Mouse (Mus musculus): ENCODE measurements around the gene Npr1.

Npr1 gene

DNA sequence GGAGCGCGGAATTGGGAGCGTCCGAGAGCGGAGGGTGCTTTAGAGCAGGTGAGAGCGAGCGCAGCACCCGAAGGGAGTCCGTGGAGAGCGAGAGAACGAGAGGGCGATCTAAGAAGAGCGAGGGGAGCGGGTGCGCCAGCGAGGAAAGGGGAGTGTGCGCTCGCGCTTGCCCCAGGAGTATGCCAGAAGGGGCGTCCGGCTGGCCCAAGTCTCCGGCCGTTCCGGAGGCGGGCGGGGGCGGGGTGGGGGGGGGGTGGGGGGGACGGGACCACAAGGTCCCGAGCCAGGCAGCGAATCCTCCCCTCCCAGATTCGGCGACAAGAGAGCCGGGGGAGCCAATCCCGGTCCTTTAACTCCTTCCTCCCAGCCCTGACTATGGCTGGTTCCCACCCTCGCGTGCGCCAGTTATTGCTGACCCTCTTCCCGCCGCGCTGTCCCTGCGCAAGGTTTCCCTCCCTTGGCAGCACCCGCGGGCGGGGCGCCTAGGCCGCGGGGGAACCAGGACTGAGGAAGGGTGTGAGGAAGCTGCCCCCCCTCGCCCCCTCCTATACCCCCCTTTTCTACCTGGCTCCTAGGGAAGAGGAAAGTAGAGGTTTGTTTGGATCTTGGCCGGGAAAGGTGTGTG is at the start of gene Npr1:
Gene Npr1 (minus strand): TSS at position 181 of the 625 bp plus-strand sequence.
- CTCF ChIA-PET = no interaction called here

DNA sequence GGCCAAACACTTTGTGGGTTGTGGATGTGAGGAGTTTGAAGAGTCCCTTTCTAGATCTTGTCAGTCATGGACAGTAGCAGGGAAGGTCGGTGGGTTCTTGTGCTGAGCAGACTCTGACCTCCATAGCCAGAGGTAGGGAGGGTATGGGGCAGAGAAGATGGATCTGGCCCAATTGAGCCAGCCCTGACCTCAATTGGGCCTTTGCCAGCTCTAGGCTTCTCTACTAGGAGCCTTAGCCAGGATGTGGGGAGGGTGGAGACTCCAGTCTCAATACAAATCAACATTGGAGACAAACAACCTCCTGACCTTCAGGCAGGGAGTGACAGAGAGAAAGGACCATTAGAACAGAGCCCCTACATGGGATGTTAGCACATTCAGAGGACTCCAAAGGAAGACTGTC is 49.6 kb upstream of the Npr1 start:
- CTCF ChIA-PET = no interaction called here

DNA sequence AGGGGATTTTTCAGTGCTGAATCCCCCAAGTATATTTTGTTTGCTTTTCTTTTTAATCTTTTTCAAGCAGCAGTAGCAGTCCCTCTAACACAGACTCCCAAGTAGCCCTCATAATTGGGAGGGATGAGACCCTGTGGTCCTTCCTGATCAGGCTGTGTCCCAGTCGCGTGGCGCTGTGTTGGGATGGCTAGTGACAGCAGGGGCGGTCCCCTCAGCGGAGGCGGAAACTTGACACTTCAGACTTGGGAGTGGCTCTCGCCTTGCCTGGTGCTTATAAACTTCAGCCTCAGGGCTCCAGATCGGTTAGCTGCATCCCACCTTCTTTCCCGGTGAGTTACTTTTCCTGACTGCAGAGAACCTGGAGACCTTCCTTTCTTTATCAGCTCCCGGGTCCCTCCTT is 49.0 kb upstream of the Npr1 start:
- CTCF ChIA-PET = no interaction called here

DNA sequence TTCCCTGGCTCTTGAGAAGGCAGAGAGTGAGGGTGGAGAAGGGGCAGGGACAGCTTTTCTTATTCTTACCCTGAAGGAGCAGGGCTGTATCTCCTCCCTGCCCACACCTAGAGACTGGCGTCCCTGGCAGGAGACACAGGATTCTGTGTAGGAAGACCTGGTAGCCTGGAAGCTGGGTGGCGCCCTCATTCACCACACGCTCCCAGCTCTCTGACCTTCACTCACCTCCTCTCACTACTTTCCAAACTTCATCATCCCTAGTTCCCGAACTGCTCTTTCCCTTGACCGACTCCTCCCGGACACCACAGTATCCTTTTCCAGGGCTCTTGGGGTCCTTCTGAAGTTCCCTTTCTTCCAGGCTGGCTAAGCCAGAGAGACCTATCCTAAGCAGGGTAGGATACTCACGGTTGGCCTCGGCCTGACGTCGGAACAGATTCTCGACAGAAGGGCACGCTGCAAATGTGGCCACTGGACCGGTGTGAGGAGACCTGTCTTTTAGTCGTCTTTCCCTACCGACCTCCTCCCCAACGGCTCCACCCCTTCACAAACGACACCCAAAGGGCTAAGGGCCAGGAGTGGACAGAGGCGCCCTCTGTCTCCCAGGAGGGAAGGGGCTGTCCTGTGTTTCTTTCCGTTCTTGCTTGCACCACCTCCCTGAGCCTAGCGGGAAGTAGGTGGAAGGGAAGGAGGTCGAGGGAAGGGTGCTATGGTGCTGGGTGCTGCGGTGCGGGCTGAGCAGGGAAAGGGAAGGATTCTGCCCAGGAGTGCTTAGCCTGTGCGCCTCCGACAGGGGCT is 48.3 kb upstream of the Npr1 start, which contains the start of the genes S100a1 and S100a13:
Gene S100a1 (minus strand): TSS at position 597 of the 795 bp plus-strand sequence.
Gene S100a13 (plus strand): TSS at position 640 of the 795 bp plus-strand sequence.
- CTCF ChIA-PET = no interaction called here

DNA sequence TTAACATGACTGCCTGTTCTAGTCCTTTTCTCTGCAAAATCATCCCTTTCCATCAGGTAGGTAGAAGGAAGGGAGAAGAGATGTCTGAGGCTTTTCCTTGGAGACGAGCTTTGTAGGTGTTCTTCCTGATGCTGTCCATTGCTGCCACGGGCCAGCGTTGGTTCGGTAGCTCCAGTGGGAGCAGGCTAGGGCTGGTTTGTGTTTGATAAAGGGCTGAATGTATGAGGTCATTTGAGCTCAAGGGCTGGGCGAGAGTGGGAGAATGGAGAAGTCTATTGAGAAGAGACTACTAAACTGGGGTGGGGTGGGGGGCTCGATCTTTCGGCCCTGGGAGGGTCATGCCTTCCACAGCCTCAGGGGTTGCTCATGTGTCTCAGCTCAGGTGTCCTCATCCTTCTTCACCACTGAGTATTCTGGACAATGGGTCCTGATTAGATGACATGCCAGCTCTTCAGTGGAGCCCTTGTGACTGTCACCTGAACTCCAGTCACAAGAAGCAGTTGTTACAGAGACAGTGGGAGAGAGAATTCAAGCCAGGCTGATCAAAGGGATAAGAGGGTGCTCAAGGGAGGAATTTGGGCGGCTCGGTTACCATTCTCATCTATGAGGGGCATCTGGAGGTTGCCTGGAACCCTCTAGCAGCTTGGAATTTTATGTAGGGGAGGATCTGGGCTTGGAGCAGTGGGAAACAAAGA is 47.4 kb upstream of the Npr1 start:
- CTCF ChIA-PET = no interaction called here

DNA sequence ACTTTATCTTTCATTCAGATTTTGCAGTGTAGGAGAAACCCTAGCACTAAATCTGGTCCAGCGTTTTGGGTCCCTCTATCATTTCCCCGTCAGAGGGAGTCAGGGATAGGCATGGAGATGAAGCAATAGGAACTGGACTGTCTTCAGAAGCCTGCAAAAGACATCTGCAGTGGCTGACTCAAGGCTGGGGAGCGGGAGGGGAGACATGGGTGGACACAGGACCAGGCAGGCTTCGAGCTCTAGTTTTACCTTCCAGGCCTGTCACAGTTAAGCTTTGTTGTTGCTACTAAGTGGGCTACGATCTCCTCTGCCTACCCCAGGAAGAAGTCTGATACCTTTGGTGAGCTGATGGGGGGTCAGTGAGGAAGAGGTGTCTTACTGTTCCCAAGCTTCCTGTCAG is 46.6 kb upstream of the Npr1 start:
- CTCF ChIA-PET = interaction anchor here (0.6 to 1.1 kb wide), 2 partner anchors 100 to 103 kb away, joined by 3 to 4 read pairs; no protein-coding TSS in a partner anchor

DNA sequence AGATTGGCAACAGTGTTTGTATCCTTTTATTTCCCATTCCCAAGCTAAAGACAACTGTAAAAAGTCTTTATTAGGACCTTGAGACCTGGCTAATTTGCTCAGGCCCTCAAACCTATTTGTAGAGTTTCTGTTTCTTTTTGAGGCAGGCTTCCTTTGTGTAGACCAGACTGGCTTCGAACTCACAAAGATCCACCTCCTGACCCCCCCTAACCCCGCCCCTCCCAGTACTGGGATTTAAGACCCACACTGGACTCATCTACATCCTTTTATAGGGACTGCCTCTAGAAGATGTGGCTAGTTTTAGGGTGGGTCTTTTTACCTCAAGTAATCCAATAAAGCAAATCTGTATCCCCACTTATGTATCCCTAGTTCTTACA is 44.1 kb upstream of the Npr1 start:
- CTCF ChIA-PET = no interaction called here

DNA sequence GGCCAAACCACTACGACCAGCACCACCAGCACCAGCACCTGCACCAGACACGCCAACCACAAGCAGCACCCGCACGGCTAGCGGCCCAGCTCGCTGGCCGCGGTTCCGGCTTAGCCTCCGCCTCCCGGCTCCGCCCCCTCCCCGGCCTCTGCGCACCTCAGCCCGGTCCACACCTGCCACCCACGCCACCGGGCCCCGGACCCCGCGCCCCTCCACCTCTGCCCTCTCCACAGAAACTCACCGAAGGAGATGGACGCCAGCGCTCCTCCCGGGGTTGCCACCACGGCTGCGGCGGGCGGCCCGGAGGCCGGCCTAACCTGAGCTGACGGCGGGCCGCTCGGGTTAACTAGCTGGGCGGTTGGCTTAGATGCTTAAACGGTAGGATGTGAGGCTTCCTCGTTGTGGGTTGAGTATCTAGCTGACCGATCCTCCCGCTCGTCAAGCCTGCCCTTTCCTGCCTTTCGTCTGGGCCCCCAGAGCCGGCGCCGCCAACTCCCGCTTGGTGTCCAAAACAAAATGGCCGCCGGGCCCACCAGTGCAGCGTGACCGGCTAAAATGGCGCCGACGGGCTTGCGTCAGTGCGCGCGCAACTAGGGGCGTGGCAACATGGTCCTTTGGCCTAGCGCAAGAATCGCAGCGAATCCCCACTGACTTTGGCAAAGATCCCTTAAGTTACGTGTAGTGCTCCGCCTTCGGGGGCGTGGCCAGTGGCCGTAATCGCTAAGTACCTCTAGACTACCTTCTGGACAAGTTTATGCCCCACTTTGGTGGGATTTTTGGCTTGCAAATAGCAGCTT is 43.5 kb upstream of the Npr1 start, which contains the start of gene Chtop:
Gene Chtop (minus strand): TSS at position 549 of the 797 bp plus-strand sequence.
- CTCF ChIA-PET = no interaction called here

DNA sequence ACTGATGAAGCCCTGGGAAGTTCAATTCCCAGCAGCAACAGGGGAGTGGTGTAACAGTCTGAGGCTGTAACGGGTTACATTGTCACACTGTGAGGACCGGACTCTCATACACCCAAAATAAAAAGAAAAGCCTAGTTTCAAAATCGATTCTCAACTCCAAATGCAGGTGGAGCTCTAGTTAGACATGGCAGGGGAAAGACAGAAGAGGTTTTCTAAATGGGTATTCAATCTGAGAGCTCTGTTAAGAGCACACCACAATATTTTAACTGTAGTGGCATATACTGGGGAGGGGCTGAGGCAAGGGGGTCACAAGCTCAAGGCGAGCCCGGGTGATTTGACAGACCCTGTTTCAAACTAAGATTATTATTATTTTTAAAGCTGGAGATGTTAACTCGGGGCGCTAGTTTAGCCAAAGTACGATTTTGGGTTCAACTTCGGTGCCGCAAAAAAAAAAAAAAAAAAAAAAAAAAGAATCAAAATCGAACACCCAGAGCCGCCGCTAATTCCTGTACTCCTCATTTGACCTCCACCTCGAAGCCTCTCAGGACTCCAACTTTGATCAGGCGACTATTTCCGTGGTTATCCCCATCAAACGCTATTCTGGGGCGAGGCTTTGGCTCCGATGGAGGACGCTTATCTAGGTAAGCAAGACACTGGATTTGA is 42.8 kb upstream of the Npr1 start:
- CTCF ChIA-PET = no interaction called here

DNA sequence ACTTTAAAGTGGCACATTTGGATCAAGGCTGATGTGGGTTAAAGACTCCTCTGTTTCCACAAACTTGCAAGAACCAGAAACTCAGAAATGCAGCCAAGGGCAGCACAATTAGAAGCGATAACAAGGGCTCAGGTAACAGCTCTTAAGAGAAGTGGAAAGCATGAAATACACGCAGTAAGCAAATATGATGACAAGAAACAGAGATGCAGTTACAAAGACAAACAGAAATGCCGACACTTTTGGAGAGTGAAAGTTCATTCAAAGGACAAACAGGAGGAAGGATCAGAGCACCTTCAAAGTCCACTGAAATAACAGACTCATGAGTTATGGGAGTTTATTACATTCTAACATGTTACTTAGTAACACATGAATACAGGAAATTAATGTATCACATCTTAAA is 40.7 kb upstream of the Npr1 start:
- CTCF ChIA-PET = no interaction called here

DNA sequence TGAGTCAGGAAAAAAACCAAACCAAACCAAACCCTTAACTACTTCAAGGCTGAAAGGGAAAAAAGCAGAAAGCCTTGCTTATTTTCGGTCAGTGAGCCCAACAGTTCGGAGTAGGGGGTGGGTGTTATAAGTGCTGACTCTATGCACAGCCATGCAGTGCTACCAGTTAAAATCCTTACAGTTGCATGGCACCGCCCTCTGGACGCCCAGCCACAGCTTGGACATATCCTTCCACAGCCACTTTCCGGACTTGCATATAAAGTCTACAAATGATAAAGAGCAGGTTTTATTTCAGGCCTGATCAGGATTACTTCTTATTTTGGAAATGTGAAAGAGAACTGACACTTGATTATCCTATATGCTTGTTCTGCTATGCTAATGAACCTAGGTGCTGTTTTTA is 39.5 kb upstream of the Npr1 start:
- CTCF ChIA-PET = interaction anchor here (0.9 kb wide), 1 partner anchor 12 kb away, joined by 3 read pairs; no protein-coding TSS in a partner anchor

DNA sequence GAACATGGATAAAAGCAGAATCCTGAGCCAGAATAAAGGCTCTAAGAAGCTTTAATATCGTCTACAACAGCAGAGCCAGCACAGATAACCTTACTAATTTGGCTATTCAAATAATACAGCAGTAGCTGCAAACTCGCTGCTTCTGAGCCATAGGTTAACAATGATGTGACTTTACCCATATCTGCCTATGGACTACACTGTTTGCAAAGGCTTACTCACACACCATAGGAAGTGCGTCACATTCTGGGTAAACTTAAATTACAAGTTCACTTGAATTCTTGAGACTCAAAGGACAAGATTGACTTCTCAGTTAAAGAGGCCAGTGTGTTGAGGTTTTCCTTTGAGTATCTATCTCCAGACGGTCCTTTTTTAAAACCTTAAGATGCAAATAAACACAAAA is 37.8 kb upstream of the Npr1 start:
- CTCF ChIA-PET = interaction anchor here (1.0 kb wide), 1 partner anchor 11 kb away, joined by 4 read pairs; no protein-coding TSS in a partner anchor

DNA sequence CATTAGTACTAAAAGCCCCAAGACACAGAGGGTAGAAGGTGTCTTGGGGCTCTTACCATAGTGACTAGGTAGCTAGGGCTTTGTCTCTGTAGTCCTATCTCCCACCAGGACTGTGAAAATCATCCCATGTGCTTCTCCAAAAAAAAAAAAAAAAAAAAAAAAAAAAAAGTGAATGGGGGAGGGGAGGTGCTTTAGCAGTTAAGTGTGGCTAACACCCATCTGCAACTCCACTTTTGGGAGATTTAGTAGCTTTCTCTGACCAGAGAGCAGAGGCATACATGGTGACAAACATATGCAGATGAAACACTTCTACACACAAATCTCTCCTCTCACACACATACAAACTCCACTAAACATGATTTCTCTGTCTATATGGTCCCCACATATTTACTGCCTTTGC is 31.9 kb upstream of the Npr1 start:
- CTCF ChIA-PET = interaction anchor here (0.6 kb wide), 1 partner anchor 18 kb away, joined by 6 read pairs; no protein-coding TSS in a partner anchor

DNA sequence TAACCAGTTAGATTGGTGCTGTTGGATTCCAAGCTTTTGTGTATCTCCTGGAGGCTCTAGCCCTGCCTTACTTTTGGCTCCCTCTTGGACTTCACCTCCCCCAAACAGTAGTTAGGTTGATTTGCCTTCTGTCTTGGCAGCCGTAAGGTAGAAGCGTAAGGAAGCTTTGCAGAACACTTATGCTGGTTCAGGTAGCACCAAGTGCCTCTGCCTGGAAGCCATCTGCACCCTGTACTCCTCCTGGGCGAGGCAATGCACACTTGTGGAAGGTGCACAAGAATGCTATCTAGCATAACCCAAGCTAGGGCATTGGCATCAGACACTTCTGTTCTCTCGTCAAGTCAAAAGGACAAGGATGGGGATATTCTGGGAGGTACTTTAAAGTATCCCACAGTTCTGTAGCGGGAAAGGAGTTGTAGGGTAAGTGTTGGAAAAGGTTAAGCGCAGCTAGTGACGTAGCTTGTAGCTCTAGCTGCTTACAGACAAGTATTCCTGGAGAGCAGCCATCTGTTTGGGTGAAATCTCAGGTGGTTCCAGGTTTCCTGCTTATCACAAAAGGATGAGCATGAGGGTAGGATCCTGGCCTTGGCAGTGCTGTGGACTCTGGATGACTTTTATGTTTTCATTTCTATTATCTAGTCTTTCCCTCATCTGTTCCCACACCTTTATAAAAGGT is 30.3 kb upstream of the Npr1 start:
- CTCF ChIA-PET = no interaction called here

DNA sequence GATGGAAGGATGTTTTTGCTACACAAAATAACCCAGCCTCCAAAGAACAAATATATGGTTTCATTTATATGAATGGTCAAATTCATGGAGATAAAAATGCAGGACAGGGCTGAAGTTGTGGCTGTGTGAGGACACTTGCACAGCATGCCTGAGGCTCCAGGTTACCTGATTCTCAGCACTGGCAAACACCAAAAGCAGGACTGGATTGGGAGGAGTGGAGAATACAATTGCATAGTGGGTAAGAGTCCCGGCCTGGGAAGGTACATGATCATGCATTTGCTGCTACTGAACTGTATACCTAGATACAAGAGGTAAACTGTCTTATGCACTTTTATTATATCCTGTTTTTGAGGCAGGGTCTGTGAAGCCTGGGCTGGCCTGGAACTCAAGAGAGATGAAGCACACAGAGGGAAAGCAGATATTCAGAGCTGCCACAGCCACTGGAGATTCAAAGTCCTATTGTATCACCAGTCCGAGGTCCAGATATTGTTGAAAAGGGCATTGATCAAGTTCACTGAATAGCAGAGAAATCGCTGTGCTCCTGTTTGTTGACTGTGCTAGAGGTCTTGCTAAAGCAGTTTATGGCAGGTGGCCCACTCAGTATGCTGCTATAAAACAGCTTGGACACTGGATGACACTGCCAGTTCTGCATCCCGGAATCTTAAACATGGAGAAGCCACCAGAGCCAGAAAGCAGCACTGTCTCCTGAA is 28.3 kb upstream of the Npr1 start:
- CTCF ChIA-PET = interaction anchor here (1.7 kb wide), 1 partner anchor 10 kb away, joined by 4 read pairs; no protein-coding TSS in a partner anchor

DNA sequence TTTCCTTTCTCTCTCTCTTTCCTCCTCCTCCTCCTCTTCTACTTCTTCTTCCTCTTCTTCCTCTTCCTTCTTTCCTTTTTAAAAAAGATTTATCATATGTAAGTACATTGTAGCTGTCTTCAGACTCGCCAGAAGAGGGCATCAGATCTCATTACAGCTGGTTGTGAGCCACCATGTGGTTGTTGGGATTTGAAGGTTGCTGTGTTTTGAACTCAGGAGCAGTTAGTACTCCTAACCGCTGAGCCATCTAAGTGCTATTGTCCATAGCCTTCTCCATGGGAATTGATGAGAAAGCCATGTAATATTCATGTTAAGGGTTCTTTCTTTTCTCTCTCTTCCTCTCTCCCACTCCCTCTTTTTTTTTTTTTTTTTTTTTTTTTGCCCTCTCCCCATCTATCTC is 25.7 kb upstream of the Npr1 start:
- CTCF ChIA-PET = interaction anchor here (0.7 kb wide), 1 partner anchor 23 kb away, joined by 3 read pairs; no protein-coding TSS in a partner anchor

DNA sequence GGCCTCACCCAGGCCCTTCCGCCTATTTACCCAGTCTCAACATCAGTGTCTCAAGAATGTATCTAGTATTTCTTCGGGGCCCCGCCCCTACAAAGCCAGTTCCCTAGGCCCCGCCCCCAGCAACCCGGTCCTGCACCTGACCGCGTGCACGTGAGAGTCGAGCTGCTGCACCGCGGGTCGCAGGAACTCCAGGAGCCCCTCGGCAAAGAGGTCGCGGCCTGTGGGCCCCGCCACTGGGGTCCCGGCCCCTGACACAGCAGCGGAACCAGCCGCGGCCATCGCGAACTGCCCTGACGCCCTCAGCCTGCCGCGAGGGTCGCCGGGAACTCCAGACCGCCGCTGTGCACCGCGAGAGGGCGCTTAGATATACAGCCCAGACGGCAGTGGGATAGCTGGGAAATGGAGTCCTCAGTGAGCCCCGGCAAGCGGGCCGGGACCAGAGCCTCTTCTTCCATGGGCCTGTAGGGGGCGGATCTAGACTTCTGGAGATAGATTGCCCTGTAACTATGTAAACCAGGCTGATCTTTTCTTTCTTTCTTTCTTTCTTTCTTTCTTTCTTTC is 25.1 kb upstream of the Npr1 start, which contains the start of gene Snapin:
Gene Snapin (minus strand): TSS at position 338 of the 561 bp plus-strand sequence.
- CTCF ChIA-PET = interaction anchor here (0.6 to 0.7 kb wide), 2 partner anchors 22 to 1164 kb away, joined by 3 to 5 read pairs; no protein-coding TSS in a partner anchor

DNA sequence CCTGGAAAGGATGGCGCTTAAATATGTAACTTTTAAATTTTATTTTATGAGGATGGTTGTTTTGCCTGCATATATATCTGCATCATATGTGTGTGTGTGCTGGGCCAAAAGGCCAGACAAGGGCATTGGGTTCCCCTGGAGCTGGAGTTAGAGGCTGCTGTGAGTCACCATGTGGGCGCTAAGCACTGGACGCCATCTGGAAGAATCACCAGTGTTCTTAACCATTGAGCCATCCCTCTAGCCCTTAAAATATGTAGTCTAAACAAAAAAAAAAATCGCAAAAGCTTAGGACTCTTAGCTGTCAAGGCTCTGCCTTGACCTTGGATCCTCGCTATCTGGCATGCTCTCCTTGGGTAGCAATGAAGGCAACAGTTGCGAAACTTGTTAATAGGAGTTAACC is 22.9 kb upstream of the Npr1 start:
- CTCF ChIA-PET = no interaction called here

DNA sequence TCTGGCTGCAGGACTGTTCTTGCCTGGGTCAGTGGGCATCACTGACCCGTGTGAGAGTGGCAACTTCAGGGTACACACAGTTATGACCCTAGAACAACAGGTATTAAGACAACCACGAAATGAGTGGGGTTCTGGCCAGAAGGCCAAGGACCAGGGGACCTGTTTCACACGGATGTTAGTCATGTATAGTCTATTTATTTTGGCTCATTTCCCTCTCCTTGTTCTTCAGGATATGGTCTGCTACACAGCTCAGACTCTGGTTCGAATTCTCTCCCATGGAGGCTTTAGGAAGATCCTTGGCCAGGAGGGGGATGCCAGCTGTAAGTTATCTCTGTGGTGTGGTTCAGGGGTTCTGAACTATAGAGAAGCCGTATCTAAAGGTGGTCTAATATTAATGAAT is 21.3 kb upstream of the Npr1 start:
- CTCF ChIA-PET = no interaction called here
